Mouse (Mus musculus): Measurements from ENCODE around the gene Nrxn3. TPM values are rescaled to one million over a fixed set of nuclear protein-coding genes. Genes with fewer than 3 reads are reported as not detected.

Gene Nrxn3
- polyA plus RNA-seq, 1 experiment, result 3.0 TPM

GRCm38 (mm10) chr12:89312586-89312985 is 589.9 kb downstream of the Nrxn3 start:
- TF ChIP-seq POLR2A (IDR thresholded peaks at IDR 0.05; ENCODE audit: insufficient read length, low read depth), result no peak
- TF ChIP-seq MYOG (IDR thresholded peaks at IDR 0.05; ENCODE audit: control insufficient read depth in 1 of 3, insufficient read depth in 1 of 3, insufficient read length in 2 of 3, low read depth in 2 of 3), result no peak
- TF ChIP-seq MAX (IDR thresholded peaks at IDR 0.05; ENCODE audit: low read depth), result no peak
- TF ChIP-seq TCF12 (IDR thresholded peaks at IDR 0.05; ENCODE audit: insufficient read depth, poor library complexity, severe bottlenecking), result no peak
- no peak for TF ChIP-seq TCF3 (IDR thresholded peaks at IDR 0.05; ENCODE audit: insufficient read length, low read depth)
- no peak for TF ChIP-seq POLR2AphosphoS2 (IDR thresholded peaks at IDR 0.05; ENCODE audit: insufficient read length, low read depth)
- TF ChIP-seq CEBPB (IDR thresholded peaks at IDR 0.05; ENCODE audit: insufficient read depth, poor library complexity, severe bottlenecking), result no peak
- TF ChIP-seq MYOD1 (IDR thresholded peaks at IDR 0.05; ENCODE audit: control insufficient read depth in 1 of 3, insufficient read length in 2 of 3, low read depth in 2 of 3), result no peak
- no peak for TF ChIP-seq SRF (IDR thresholded peaks at IDR 0.05; ENCODE audit: control insufficient read depth, insufficient read length, low read depth)
- TF ChIP-seq E2F4 (IDR thresholded peaks at IDR 0.05; ENCODE audit: insufficient read depth), result no peak
- no peak for TF ChIP-seq REST (IDR thresholded peaks at IDR 0.05; ENCODE audit: insufficient read depth, insufficient read length)
- TF ChIP-seq USF1 (IDR thresholded peaks at IDR 0.05; ENCODE audit: low read depth), result no peak

GRCm38 (mm10) chr12:89325864-89326560 is 603.3 kb downstream of the Nrxn3 start:
- Histone ChIP-seq H3K27me3 (ENCODE audit: control insufficient read depth, insufficient read depth, insufficient read length) (no peaks in the 10 kb centered on the region), H3K4me2 (ENCODE audit: low read depth) (no peak overlapping the region), H3K4me3 (no peak overlapping the region), H3ac (ENCODE audit: control insufficient read depth, insufficient read length) (no peak overlapping the region), H3K79me2 (ENCODE audit: control insufficient read depth, insufficient read depth) (no peaks in the 10 kb centered on the region), H3K36me3 (ENCODE audit: control insufficient read depth, insufficient read depth) (no peaks in the 10 kb centered on the region)
- TF ChIP-seq TCF12 (IDR thresholded peaks at IDR 0.05; ENCODE audit: insufficient read depth, poor library complexity, severe bottlenecking) (no peak), E2F4 (IDR thresholded peaks at IDR 0.05; ENCODE audit: insufficient read depth) (no peak), MYOG (IDR thresholded peaks at IDR 0.05; ENCODE audit: control insufficient read depth in 1 of 3, insufficient read depth in 1 of 3, insufficient read length in 2 of 3, low read depth in 2 of 3) (no peak), CEBPB (IDR thresholded peaks at IDR 0.05; ENCODE audit: insufficient read depth, poor library complexity, severe bottlenecking) (no peak), MYOD1 (IDR thresholded peaks at IDR 0.05; ENCODE audit: control insufficient read depth in 1 of 3, insufficient read length in 2 of 3, low read depth in 2 of 3) (no peak), USF1 (IDR thresholded peaks at IDR 0.05; ENCODE audit: low read depth) (no peak), POLR2A (IDR thresholded peaks at IDR 0.05; ENCODE audit: insufficient read length, low read depth) (no peak), POLR2AphosphoS2 (IDR thresholded peaks at IDR 0.05; ENCODE audit: insufficient read length, low read depth) (no peak), SRF (IDR thresholded peaks at IDR 0.05; ENCODE audit: control insufficient read depth, insufficient read length, low read depth) (no peak), TCF3 (IDR thresholded peaks at IDR 0.05; ENCODE audit: insufficient read length, low read depth) (no peak), MAX (IDR thresholded peaks at IDR 0.05; ENCODE audit: low read depth) (no peak), REST (IDR thresholded peaks at IDR 0.05; ENCODE audit: insufficient read depth, insufficient read length) (no peak)

More at GRCm38 (mm10) chr12:89312586-89312985, 589.9 kb downstream of the Nrxn3 start:
- Histone ChIP-seq H3K79me2 (ENCODE audit: control insufficient read depth, insufficient read depth) (no peaks in the 10 kb centered on the region), H3K4me3 (no peak overlapping the region), H3K4me2 (ENCODE audit: low read depth) (no peak overlapping the region), H3K36me3 (ENCODE audit: control insufficient read depth, insufficient read depth) (no peaks in the 10 kb centered on the region), H3K27me3 (ENCODE audit: control insufficient read depth, insufficient read depth, insufficient read length) (no peaks in the 10 kb centered on the region), H3ac (ENCODE audit: control insufficient read depth, insufficient read length) (no peak overlapping the region)

- no peak for TF ChIP-seq E2F4 (IDR thresholded peaks at IDR 0.05; ENCODE audit: insufficient read depth)
- no peak for TF ChIP-seq TCF12 (IDR thresholded peaks at IDR 0.05; ENCODE audit: insufficient read depth, poor library complexity, severe bottlenecking)
- TF ChIP-seq MYOG (IDR thresholded peaks at IDR 0.05; ENCODE audit: control insufficient read depth in 1 of 3, insufficient read depth in 1 of 3, insufficient read length in 2 of 3, low read depth in 2 of 3), result no peak
- no peak for TF ChIP-seq MYOD1 (IDR thresholded peaks at IDR 0.05; ENCODE audit: control insufficient read depth in 1 of 3, insufficient read length in 2 of 3, low read depth in 2 of 3)
- TF ChIP-seq POLR2AphosphoS2 (IDR thresholded peaks at IDR 0.05; ENCODE audit: insufficient read length, low read depth), result no peak
- TF ChIP-seq REST (IDR thresholded peaks at IDR 0.05; ENCODE audit: insufficient read depth, insufficient read length), result no peak
- TF ChIP-seq POLR2A (IDR thresholded peaks at IDR 0.05; ENCODE audit: insufficient read length, low read depth), result no peak
- TF ChIP-seq CEBPB (IDR thresholded peaks at IDR 0.05; ENCODE audit: insufficient read depth, poor library complexity, severe bottlenecking), result no peak
- no peak for TF ChIP-seq SRF (IDR thresholded peaks at IDR 0.05; ENCODE audit: control insufficient read depth, insufficient read length, low read depth)
- TF ChIP-seq USF1 (IDR thresholded peaks at IDR 0.05; ENCODE audit: low read depth), result no peak
- TF ChIP-seq TCF3 (IDR thresholded peaks at IDR 0.05; ENCODE audit: insufficient read length, low read depth), result no peak
- no peak for TF ChIP-seq MAX (IDR thresholded peaks at IDR 0.05; ENCODE audit: low read depth)
- Histone ChIP-seq H3ac (ENCODE audit: control insufficient read depth, insufficient read length) (no peak overlapping the region), H3K4me2 (ENCODE audit: low read depth) (no peak overlapping the region)
Observed at GRCm38 (mm10) chr12:89331474-89332263, 609.0 kb downstream of the Nrxn3 start.

GRCm38 (mm10) chr12:89333486-89333885 is 610.8 kb downstream of the Nrxn3 start:
- H3K27me3 ChIP-seq (ENCODE audit: control insufficient read depth, insufficient read depth, insufficient read length), result no peaks in the 10 kb centered on the region
- TF ChIP-seq E2F4 (IDR thresholded peaks at IDR 0.05; ENCODE audit: insufficient read depth), result no peak
- H3K79me2 ChIP-seq (ENCODE audit: control insufficient read depth, insufficient read depth), result no peaks in the 10 kb centered on the region
- H3ac ChIP-seq (ENCODE audit: control insufficient read depth, insufficient read length), result no peak overlapping the region
- H3K4me3 ChIP-seq, result no peak overlapping the region
- H3K36me3 ChIP-seq (ENCODE audit: control insufficient read depth, insufficient read depth), result no peaks in the 10 kb centered on the region
- H3K4me2 ChIP-seq (ENCODE audit: low read depth), result no peak overlapping the region

More at GRCm38 (mm10) chr12:89331474-89332263, 609.0 kb downstream of the Nrxn3 start:
- H3K36me3 ChIP-seq (ENCODE audit: control insufficient read depth, insufficient read depth), result no peaks in the 10 kb centered on the region
- no peaks in the 10 kb centered on the region for H3K79me2 ChIP-seq (ENCODE audit: control insufficient read depth, insufficient read depth)
- no peak overlapping the region for H3K4me3 ChIP-seq
- H3K27me3 ChIP-seq (ENCODE audit: control insufficient read depth, insufficient read depth, insufficient read length), result no peaks in the 10 kb centered on the region
